9 mouse cellular contexts compared by ENCODE assay signal in the genomic region with DNA sequence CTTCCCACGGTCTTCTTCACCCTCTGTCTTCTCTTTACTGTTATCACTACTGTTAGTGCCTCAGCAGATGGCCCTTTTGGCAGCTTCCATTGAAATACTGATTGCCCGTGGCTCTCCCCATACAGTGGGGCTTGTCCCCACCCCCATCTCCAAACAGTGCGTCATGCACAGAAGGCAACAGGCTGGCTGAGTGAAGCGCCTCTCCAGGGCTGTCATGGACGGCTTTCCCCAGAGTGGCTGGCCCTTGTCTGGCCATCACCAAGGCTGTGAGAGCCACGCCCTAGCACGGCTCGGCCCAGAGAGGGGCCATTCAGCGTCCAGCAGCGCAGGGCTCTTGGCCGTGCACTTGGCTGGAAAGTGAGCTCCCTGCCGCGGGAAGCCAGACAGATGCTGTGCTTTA.
DNase-seq lines count a peak whose midpoint lies in the region; ATAC-seq lines count a peak whose summit lies in the region.
"Had no signal": no experiment of that assay in that cellular context is flagged by ENCODE, and none has a peak within 500 bp of the region (broad histone marks: within the 10 kb centered on the region; RNA-seq: fewer than 3 reads in every experiment).

No protein-coding gene starts in this region.

- no peaks in the 10 kb centered on the region for H3K9me3 ChIP-seq in forebrain, embryonic 16.5 days (ENCODE audit: control insufficient read depth, low read length)
- no peaks in the 10 kb centered on the region for H3K9me3 ChIP-seq in hindbrain, embryonic 16.5 days (ENCODE audit: control insufficient read depth, low read length)
- no peaks in the 10 kb centered on the region for H3K9me3 ChIP-seq in liver, embryonic 16.5 days (replicated peaks; ENCODE audit: control insufficient read depth, low read length)

- 48% methylated on average over 13 of the region's 13 CpGs for WGBS in forebrain, embryonic 16.5 days
- 18% methylated on average over 13 of the region's 13 CpGs for WGBS in hindbrain, embryonic 16.5 days
- 51% methylated on average over 13 of the region's 13 CpGs for WGBS in liver, embryonic 16.5 days (ENCODE audit: insufficient replicate concordance)

- H3K36me3 ChIP-seq in forebrain, embryonic 16.5 days (ENCODE audit: control insufficient read depth, insufficient read depth) = no peaks in the 10 kb centered on the region
- H3K36me3 ChIP-seq in hindbrain, embryonic 16.5 days (ENCODE audit: control insufficient read depth, insufficient read depth, low read length) = no peaks in the 10 kb centered on the region
- H3K36me3 ChIP-seq in liver, embryonic 16.5 days (ENCODE audit: control insufficient read depth, insufficient read depth) = no peaks in the 10 kb centered on the region

- no peak overlapping the region for H3K27ac ChIP-seq in forebrain, embryonic 16.5 days (ENCODE audit: low read length)
- peak overlapping the region; percentile 20; the same call in 1 of the 2 replicates for H3K27ac ChIP-seq in hindbrain, embryonic 16.5 days (ENCODE audit: low read depth, low read length)
- no peak overlapping the region for H3K27ac ChIP-seq in liver, embryonic 16.5 days (ENCODE audit: low read length)
- H3K27ac ChIP-seq: kidney, postnatal 0 days had no signal

- no peak overlapping the region for H3K4me2 ChIP-seq in forebrain, embryonic 16.5 days (ENCODE audit: low read length)
- H3K4me2 ChIP-seq in hindbrain, embryonic 16.5 days (ENCODE audit: low read length) = no peak overlapping the region
- no peak overlapping the region; the same call in 1 of the 2 replicates for H3K4me2 ChIP-seq in liver, embryonic 16.5 days (ENCODE audit: low read depth, low read length)

- peak; percentile 39 for DNase-seq in adrenal gland, postnatal 10 days
- no peak for DNase-seq in adrenal gland, adult 2 months
- peak; percentile 33 to 52 for DNase-seq in urinary bladder, postnatal 36 days (ENCODE audit: low spot score in 2 of 2)
- DNase-seq in cerebellum, adult 9-11 months = no peak
- no peak for DNase-seq in ovary, postnatal 14 days (ENCODE audit: low spot score)

- H3K4me3 ChIP-seq in forebrain, embryonic 16.5 days (replicated peaks; ENCODE audit: low read length) = no peak overlapping the region
- H3K4me3 ChIP-seq in hindbrain, embryonic 16.5 days (ENCODE audit: low read length) = no peak overlapping the region
- no peak overlapping the region for H3K4me3 ChIP-seq in liver, embryonic 16.5 days (ENCODE audit: low read depth, low read length)

- ATAC-seq in forebrain, embryonic 16.5 days = peak; percentile 66
- ATAC-seq in hindbrain, embryonic 16.5 days = peak; percentile 70; the same call in 1 of the 2 replicates
- peak; percentile 25; the same call in 1 of the 2 replicates for ATAC-seq in liver, embryonic 16.5 days (ENCODE audit: low read depth)

- no peak overlapping the region for H3K9ac ChIP-seq in forebrain, embryonic 16.5 days (replicated peaks; ENCODE audit: low read depth, low read length)
- no peak overlapping the region for H3K9ac ChIP-seq in hindbrain, embryonic 16.5 days (ENCODE audit: low read depth, low read length)
- H3K9ac ChIP-seq in liver, embryonic 16.5 days (ENCODE audit: low read depth, low read length) = no peak overlapping the region

- 0 out of 2 replicates have a peak, but pooled peaks cover 3% of the 10 kb centered on the region for H3K27me3 ChIP-seq in forebrain, embryonic 16.5 days (replicated peaks; ENCODE audit: control insufficient read depth, insufficient read depth, low read length)
- H3K27me3 ChIP-seq in hindbrain, embryonic 16.5 days (replicated peaks; ENCODE audit: control insufficient read depth, insufficient read depth, low read length) = peaks cover 19% of the 10 kb centered on the region
- no peaks in the 10 kb centered on the region; the same call in 1 of the 2 replicates for H3K27me3 ChIP-seq in liver, embryonic 16.5 days (ENCODE audit: control insufficient read depth, insufficient read depth, low read depth, low read length)

- H3K4me1 ChIP-seq in forebrain, embryonic 16.5 days (replicated peaks; ENCODE audit: control insufficient read depth, insufficient read depth, low read length) = peaks cover 17% of the 10 kb centered on the region
- H3K4me1 ChIP-seq in hindbrain, embryonic 16.5 days (ENCODE audit: control insufficient read depth, insufficient read depth, low read depth, low read length) = peaks cover 22% of the 10 kb centered on the region
- H3K4me1 ChIP-seq in liver, embryonic 16.5 days (ENCODE audit: control insufficient read depth, low read depth, low read length) = peaks cover 2% of the 10 kb centered on the region

Comparison
In these comparisons a context has a peak if more than half of its experiments do, and no peak if none do; other contexts are left out.
1. DNase-seq: peak in adrenal gland, postnatal 10 days (single experiment) and urinary bladder, postnatal 36 days (2 of 2); none in adrenal gland, adult 2 months (single experiment), cerebellum, adult 9-11 months (single experiment) and ovary, postnatal 14 days (single experiment).
2. Peak in every context shown above with its lines, with median percentiles within 50 percentile points of each other: ATAC-seq.